In the genomic region with DNA sequence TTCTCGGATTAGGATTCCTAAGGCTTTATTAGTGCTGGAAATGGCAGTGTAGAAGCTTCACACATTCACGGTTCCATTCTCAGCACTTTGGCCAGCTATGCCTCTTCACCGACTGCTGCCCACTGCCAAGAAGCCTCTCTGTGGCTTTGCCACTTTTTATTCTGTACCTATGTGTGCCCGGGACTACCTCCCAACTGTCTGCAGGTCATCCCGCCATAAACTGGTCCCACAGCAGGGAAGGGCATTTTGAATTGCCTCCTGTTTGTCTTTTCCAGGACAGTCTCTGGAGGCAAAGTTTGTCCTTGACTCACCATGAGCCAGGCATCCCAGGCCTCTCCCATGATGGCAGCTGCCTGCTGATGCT, we compare ENCODE assay signal across 21 mouse cellular contexts. TPM values are rescaled to one million over a fixed set of nuclear protein-coding genes. Genes with fewer than 3 reads are reported as not detected.
DNase-seq lines count a peak whose midpoint lies in the region; ATAC-seq and TF ChIP-seq lines count a peak whose summit lies in the region.
"Had no signal": no experiment of that assay in that cellular context is flagged by ENCODE, and none has a peak within 500 bp of the region (broad histone marks: within the 10 kb centered on the region; RNA-seq: fewer than 3 reads in every experiment).

No protein-coding gene starts in this region.

- ATAC-seq in forebrain, postnatal 0 days: no peak; the same call in 1 of the 2 replicates
- no peak for ATAC-seq in forebrain, embryonic 12.5 days (ENCODE audit: low FRiP score)
- ATAC-seq in heart, embryonic 13.5 days (ENCODE audit: extremely low read depth, insufficient number of reproducible peaks, low FRiP score, low TSS enrichment): no peak
- no peak for ATAC-seq in heart, embryonic 16.5 days (replicated peaks; ENCODE audit: extremely low read depth, insufficient read depth, low FRiP score)
- ATAC-seq: hindbrain, postnatal 0 days; intestine, postnatal 0 days; lung, postnatal 0 days had no signal

- H3K36me3 ChIP-seq in forebrain, postnatal 0 days (ENCODE audit: insufficient read depth): no peaks in the 10 kb centered on the region
- peaks cover 15% of the 10 kb centered on the region for H3K36me3 ChIP-seq in forebrain, embryonic 12.5 days (replicated peaks)
- H3K36me3 ChIP-seq in heart, embryonic 13.5 days: peaks cover 11% of the 10 kb centered on the region
- H3K36me3 ChIP-seq in heart, embryonic 16.5 days (ENCODE audit: control insufficient read depth, insufficient read depth): no peaks in the 10 kb centered on the region
- H3K36me3 ChIP-seq: kidney, embryonic 15.5 days; limb, embryonic 15.5 days had no signal

- no peak for DNase-seq in forebrain, postnatal 0 days
- no peak for DNase-seq in layer of hippocampus, adult 2 months (ENCODE audit: low spot score in 2 of 2)
- no peak for DNase-seq in layer of hippocampus, postnatal 25 days (ENCODE audit: extremely low spot score in 1 of 2, low spot score in 1 of 2)
- DNase-seq in frontal cortex, adult 2 months (ENCODE audit: extremely low spot score in 1 of 2, low spot score in 1 of 2): no peak
- no peak for DNase-seq in lung, postnatal 14 days
- DNase-seq: B cell, adult 2 months; cerebellum, adult 18-20 months; cerebellum, postnatal 25 days; embryo, embryonic 11 days; gastrocnemius, postnatal 14 days; layer of hippocampus, postnatal 36 days; right cerebral cortex, postnatal 4 days; thymus, postnatal 14 days had no signal

- no peak overlapping the region for H3K4me3 ChIP-seq in forebrain, postnatal 0 days (ENCODE audit: low read depth, low read length)
- H3K4me3 ChIP-seq in forebrain, embryonic 12.5 days (replicated peaks): no peak overlapping the region
- no peak overlapping the region for H3K4me3 ChIP-seq in layer of hippocampus, adult 2 months
- no peak overlapping the region for H3K4me3 ChIP-seq in heart, embryonic 13.5 days
- H3K4me3 ChIP-seq in heart, embryonic 16.5 days (ENCODE audit: low read length): no peak overlapping the region
- H3K4me3 ChIP-seq: kidney, embryonic 15.5 days; limb, embryonic 15.5 days had no signal

- H3K4me1 ChIP-seq in forebrain, postnatal 0 days (ENCODE audit: insufficient read depth): peaks cover 13% of the 10 kb centered on the region
- peaks cover 16% of the 10 kb centered on the region for H3K4me1 ChIP-seq in forebrain, embryonic 12.5 days
- H3K4me1 ChIP-seq in heart, embryonic 13.5 days: peaks cover 33% of the 10 kb centered on the region
- peaks cover 25% of the 10 kb centered on the region for H3K4me1 ChIP-seq in heart, embryonic 16.5 days (ENCODE audit: control insufficient read depth, insufficient read depth, low read length)

- H3K9ac ChIP-seq in forebrain, postnatal 0 days: 0 out of 2 replicates have a peak overlapping the region, but pooled peaks have one; percentile 1
- H3K9ac ChIP-seq in forebrain, embryonic 12.5 days: no peak overlapping the region
- peak overlapping the region; percentile 48 for H3K9ac ChIP-seq in heart, embryonic 13.5 days
- 0 out of 2 replicates have a peak overlapping the region, but pooled peaks have one; percentile 19 for H3K9ac ChIP-seq in heart, embryonic 16.5 days (ENCODE audit: low read length)
- H3K9ac ChIP-seq: kidney, embryonic 15.5 days; limb, embryonic 15.5 days had no signal

- WGBS in forebrain, postnatal 0 days: 57% methylated on average over 5 of the region's 5 CpGs
- 90% methylated on average over 5 of the region's 5 CpGs for WGBS in forebrain, embryonic 12.5 days
- 67% methylated on average over 5 of the region's 5 CpGs for WGBS in heart, embryonic 13.5 days
- WGBS in heart, embryonic 16.5 days: 57% methylated on average over 5 of the region's 5 CpGs

- no peaks in the 10 kb centered on the region for H3K27me3 ChIP-seq in forebrain, postnatal 0 days (ENCODE audit: insufficient read depth, low read length)
- no peaks in the 10 kb centered on the region for H3K27me3 ChIP-seq in forebrain, embryonic 12.5 days
- no peaks in the 10 kb centered on the region for H3K27me3 ChIP-seq in heart, embryonic 13.5 days (replicated peaks)
- H3K27me3 ChIP-seq in heart, embryonic 16.5 days (ENCODE audit: control insufficient read depth, insufficient read depth, low read length): no peaks in the 10 kb centered on the region
- H3K27me3 ChIP-seq: kidney, embryonic 15.5 days; limb, embryonic 15.5 days had no signal

- peaks cover 19% of the 10 kb centered on the region for H3K9me3 ChIP-seq in forebrain, postnatal 0 days (ENCODE audit: low read length)
- peaks cover 16% of the 10 kb centered on the region for H3K9me3 ChIP-seq in forebrain, embryonic 12.5 days
- peaks cover 20% of the 10 kb centered on the region for H3K9me3 ChIP-seq in heart, embryonic 13.5 days
- peaks cover 7% of the 10 kb centered on the region for H3K9me3 ChIP-seq in heart, embryonic 16.5 days (replicated peaks; ENCODE audit: control insufficient read depth, low read length)
- H3K9me3 ChIP-seq: limb, embryonic 15.5 days had no signal

- H3K4me2 ChIP-seq in forebrain, postnatal 0 days (ENCODE audit: low read depth): no peak overlapping the region
- H3K4me2 ChIP-seq in forebrain, embryonic 12.5 days: no peak overlapping the region
- H3K4me2 ChIP-seq in heart, embryonic 13.5 days: peak overlapping the region; percentile 62
- H3K4me2 ChIP-seq in heart, embryonic 16.5 days (ENCODE audit: low read depth, low read length): peak overlapping the region; percentile 57
- H3K4me2 ChIP-seq: limb, embryonic 15.5 days had no signal

- peak overlapping the region; percentile 66 for H3K27ac ChIP-seq in forebrain, postnatal 0 days (ENCODE audit: low read depth, low read length)
- H3K27ac ChIP-seq in forebrain, embryonic 12.5 days: no peak overlapping the region
- H3K27ac ChIP-seq in layer of hippocampus, adult 2 months: peak overlapping the region; percentile 83
- peak overlapping the region; percentile 90 for H3K27ac ChIP-seq in heart, embryonic 13.5 days (replicated peaks)
- peak overlapping the region; percentile 90 for H3K27ac ChIP-seq in heart, embryonic 16.5 days (ENCODE audit: low read length)
- H3K27ac ChIP-seq: hindbrain, postnatal 0 days; kidney, embryonic 15.5 days; limb, embryonic 15.5 days had no signal

- no peak for TF ChIP-seq CTCF in forebrain, postnatal 0 days (IDR thresholded peaks at IDR 0.05; ENCODE audit: low read depth)
- no peak for TF ChIP-seq CTCF in layer of hippocampus, adult 2 months (conservative IDR thresholded peaks at IDR 0.05)

RNA-seq across cellular contexts. Expression of gene Ankrd6, which starts 59.9 kb away (rescaled TPM):
- total RNA-seq in forebrain, postnatal 0 days (2014; rRNA removed): 30.3 and 39.8 TPM in 2 replicates
- 15.1 and 18.4 TPM in 2 replicates for polyA plus RNA-seq in forebrain, postnatal 0 days (2015; fragmentation: Nextera tagmentation; extraction: Ambion mirVana)
- 22.3 and 22.6 TPM in 2 replicates for polyA plus RNA-seq in forebrain, embryonic 12.5 days (2016; fragmentation: Nextera tagmentation; extraction: Ambion mirVana)
- total RNA-seq in layer of hippocampus, adult 2 months (2021): 10 to 100 TPM; 39.6 TPM
- 10 to 100 TPM; 34.8 to 35.6 TPM for total RNA-seq in layer of hippocampus, postnatal 25 days (2021)
- 4.2 and 5.0 TPM in 2 replicates for polyA plus RNA-seq in heart, embryonic 13.5 days (2015; fragmentation: Nextera tagmentation; extraction: Ambion mirVana)
- polyA plus RNA-seq in heart, embryonic 16.5 days (2015; fragmentation: Nextera tagmentation; extraction: Ambion mirVana): 4.7 and 5.6 TPM in 2 replicates
- polyA plus RNA-seq in frontal cortex, adult 2 months (2012; rRNA removed): 31.0 and 31.3 TPM in 2 replicates

Comparison
In these comparisons a context has a peak if more than half of its experiments do, and no peak if none do; other contexts are left out.
1. H3K4me2 ChIP-seq: peak in heart, embryonic 13.5 days (single experiment) and heart, embryonic 16.5 days (single experiment); none in forebrain, postnatal 0 days (single experiment) and forebrain, embryonic 12.5 days (single experiment).